In genomic region chr2:173266349-173267112, GRCm38 (mm10) we compare ENCODE assay signal across 20 mouse cellular contexts. TPM values are rescaled to one million over a fixed set of nuclear protein-coding genes. Genes with fewer than 3 reads are reported as not detected.
DNase-seq lines count a peak whose midpoint lies in the region; ATAC-seq and TF ChIP-seq lines count a peak whose summit lies in the region.
"Had no signal": no experiment of that assay in that cellular context is flagged by ENCODE, and none has a peak within 500 bp of the region (broad histone marks: within the 10 kb centered on the region; RNA-seq: fewer than 3 reads in every experiment).

No protein-coding gene starts in this region.

- 60% methylated on average over 25 of the region's 25 CpGs for WGBS in kidney, embryonic 15.5 days
- WGBS in small intestine, adult 2 months, result 21% methylated on average over 25 of the region's 25 CpGs

- peaks cover 75% of the 10 kb centered on the region for H3K4me1 ChIP-seq in kidney, embryonic 15.5 days
- H3K4me1 ChIP-seq in embryonic fibroblast, embryonic 13.5 days (ENCODE audit: control insufficient read depth, insufficient read depth, low read length), result peaks cover 61% of the 10 kb centered on the region
- H3K4me1 ChIP-seq in small intestine, adult 2 months (ENCODE audit: control insufficient read depth, insufficient read depth, insufficient read length, low read length), result peaks cover 64% of the 10 kb centered on the region
- H3K4me1 ChIP-seq: liver, embryonic 12.5 days had no signal

- peak overlapping the region; percentile 20; the same call in 1 of the 2 replicates for H3K4me2 ChIP-seq in kidney, embryonic 15.5 days
- H3K4me2 ChIP-seq: forebrain, embryonic 15.5 days; liver, embryonic 12.5 days had no signal

- no peak for DNase-seq in kidney, adult 9 months
- no peak for DNase-seq in spleen, postnatal 4 days (ENCODE audit: low spot score in 2 of 2)
- DNase-seq in right cerebral cortex, postnatal 14 days, result no peak
- DNase-seq in adrenal gland, postnatal 36 days, result no peak
- DNase-seq: adrenal gland, postnatal 25 days; embryo, embryonic 11 days; gastrocnemius, postnatal 14 days; heart, postnatal 14 days; kidney, postnatal 10 days; right cerebral cortex, postnatal 4 days; thymus, postnatal 36 days had no signal

- H3K79me3 ChIP-seq in C2C12 (ENCODE audit: low read depth), result peaks cover 80% of the 10 kb centered on the region

- peaks cover 96% of the 10 kb centered on the region for H3K79me2 ChIP-seq in C2C12 (ENCODE audit: control insufficient read depth, insufficient read depth)

- TF ChIP-seq CTCF in C2C12 (IDR thresholded peaks at IDR 0.05; ENCODE audit: control insufficient read depth, insufficient read depth, insufficient read length), result no peak
- no peak for TF ChIP-seq CTCF in embryonic fibroblast, embryonic 13.5 days (IDR thresholded peaks at IDR 0.05; ENCODE audit: borderline replicate concordance, insufficient read depth, low read length)
- no peak for TF ChIP-seq CTCF in small intestine, adult 2 months (IDR thresholded peaks at IDR 0.05; ENCODE audit: extremely low read depth, insufficient read length, insufficient replicate concordance, low read depth, low read length)

- no peak for TF ChIP-seq POLR2A in embryonic fibroblast, embryonic 13.5 days (IDR thresholded peaks at IDR 0.05; ENCODE audit: low read depth, low read length)
- TF ChIP-seq POLR2A in small intestine, adult 2 months (IDR thresholded peaks at IDR 0.05; ENCODE audit: low read depth, low read length), result no peak

- ATAC-seq in kidney, embryonic 15.5 days (replicated peaks; ENCODE audit: low FRiP score), result no peak
- ATAC-seq: forebrain, embryonic 15.5 days; liver, embryonic 12.5 days had no signal

- no peaks in the 10 kb centered on the region for H3K36me3 ChIP-seq in kidney, embryonic 15.5 days
- peaks cover 35% of the 10 kb centered on the region for H3K36me3 ChIP-seq in C2C12 (ENCODE audit: control insufficient read depth, insufficient read depth)
- no peaks in the 10 kb centered on the region for H3K36me3 ChIP-seq in small intestine, adult 2 months (ENCODE audit: control insufficient read depth, insufficient read depth, low read length)
- H3K36me3 ChIP-seq: forebrain, embryonic 15.5 days; liver, embryonic 12.5 days had no signal

- H3K4me3 ChIP-seq in kidney, embryonic 15.5 days (replicated peaks), result no peak overlapping the region
- H3K4me3 ChIP-seq in C2C12 (ENCODE audit: insufficient read depth, poor library complexity, severe bottlenecking), result peak overlapping the region; percentile 14
- no peak overlapping the region for H3K4me3 ChIP-seq in embryonic fibroblast, embryonic 13.5 days (ENCODE audit: insufficient read depth, low read length)
- peak overlapping the region; percentile 2 for H3K4me3 ChIP-seq in small intestine, adult 2 months (ENCODE audit: low read depth, low read length)
- H3K4me3 ChIP-seq: erythroblast, embryonic 14.5 days; forebrain, embryonic 15.5 days; liver, embryonic 12.5 days had no signal

- no peaks in the 10 kb centered on the region for H3K9me3 ChIP-seq in kidney, embryonic 15.5 days (replicated peaks)
- H3K9me3 ChIP-seq: forebrain, embryonic 15.5 days; liver, embryonic 12.5 days had no signal

- peak overlapping the region; percentile 55 for H3ac ChIP-seq in C2C12 (ENCODE audit: control insufficient read depth, insufficient read length, low read depth)

- no peak overlapping the region for H3K27ac ChIP-seq in kidney, embryonic 15.5 days
- H3K27ac ChIP-seq in embryonic fibroblast, embryonic 13.5 days (ENCODE audit: insufficient read depth, low read length), result peak overlapping the region; percentile 86
- H3K27ac ChIP-seq in small intestine, adult 2 months (ENCODE audit: insufficient read depth, low read depth, low read length), result peak overlapping the region; percentile 52
- H3K27ac ChIP-seq: forebrain, embryonic 15.5 days; liver, embryonic 12.5 days had no signal

- H3K27me3 ChIP-seq in kidney, embryonic 15.5 days, result no peaks in the 10 kb centered on the region; the same call in 1 of the 2 replicates
- no peaks in the 10 kb centered on the region for H3K27me3 ChIP-seq in C2C12 (ENCODE audit: control insufficient read depth, insufficient read depth, insufficient read length)
- no peaks in the 10 kb centered on the region for H3K27me3 ChIP-seq in small intestine, adult 2 months (ENCODE audit: control insufficient read depth, insufficient read depth, low read length)
- H3K27me3 ChIP-seq: forebrain, embryonic 15.5 days had no signal

- H3K9ac ChIP-seq in kidney, embryonic 15.5 days, result no peak overlapping the region
- H3K9ac ChIP-seq: forebrain, embryonic 15.5 days; liver, embryonic 12.5 days had no signal

TF ChIP-seq in C2C12, 6 proteins besides CTCF, POLR2A, EP300 and RAD21:
- TF ChIP-seq MAX (IDR thresholded peaks at IDR 0.05), result no peak
- peak; percentile 83 for TF ChIP-seq CEBPB (IDR thresholded peaks at IDR 0.05; ENCODE audit: low read depth)
- peak; percentile 43 for TF ChIP-seq MYOD1 (IDR thresholded peaks at IDR 0.05; ENCODE audit: control insufficient read depth, insufficient read length, low read depth)
- TF ChIP-seq FOSL1 (IDR thresholded peaks at IDR 0.05; ENCODE audit: insufficient read depth, low read length, poor library complexity, severe bottlenecking), result peak; percentile 93

RNA-seq across cellular contexts. Expression of gene Pmepa1, which starts 9.8 kb away (rescaled TPM):
- polyA plus RNA-seq in kidney, embryonic 15.5 days (2015; fragmentation: Nextera tagmentation; extraction: Ambion mirVana), result 4.0 and 4.5 TPM in 2 replicates
- polyA plus RNA-seq in C2C12 (2012; fragmentation: generic; extraction: Trizol), result 180 TPM
- 141 and 142 TPM in 2 replicates for polyA plus RNA-seq in embryonic fibroblast, embryonic 13.5 days (2011; ENCODE audit: insufficient read length, low read depth, missing spikeins)
- polyA plus RNA-seq in small intestine, adult 2 months (2012; rRNA removed), result 58.9 and 93.7 TPM in 2 replicates
- total RNA-seq in adrenal gland, postnatal 36 days (2021), result 10 to 100 TPM; 54.8 to 55.5 TPM
- total RNA-seq: MEL had no signal

RNA-seq across cellular contexts. Expression of gene Zbp1, which starts 47.8 kb away (rescaled TPM):
- polyA plus RNA-seq in kidney, embryonic 15.5 days (2015; fragmentation: Nextera tagmentation; extraction: Ambion mirVana), result 0.40 and 0.64 TPM in 2 replicates
- 0.08 TPM for polyA plus RNA-seq in C2C12 (2012; fragmentation: generic; extraction: Trizol)
- 2.6 and 5.6 TPM in 2 replicates for polyA plus RNA-seq in embryonic fibroblast, embryonic 13.5 days (2011; ENCODE audit: insufficient read length, low read depth, missing spikeins)
- 23.6 and 51.0 TPM in 2 replicates for polyA plus RNA-seq in small intestine, adult 2 months (2012; rRNA removed)
- 1 to 10 TPM; 1.6 to 4.9 TPM for total RNA-seq in adrenal gland, postnatal 36 days (2021)
- total RNA-seq: gastrocnemius, postnatal 14 days; left cerebral cortex, postnatal 14 days; MEL had no signal
- polyA plus RNA-seq: erythroblast, embryonic 14.5 days had no signal

Comparison
In these comparisons a context has a peak if more than half of its experiments do, and no peak if none do; other contexts are left out.
1. H3K4me3 ChIP-seq: peak in C2C12 (single experiment) and small intestine, adult 2 months (single experiment); none in kidney, embryonic 15.5 days (single experiment) and embryonic fibroblast, embryonic 13.5 days (single experiment).
2. RNA of gene Pmepa1, which starts 9.8 kb away (polyA plus RNA-seq): 180 TPM in C2C12 (single experiment), 141 to 142 TPM in embryonic fibroblast, embryonic 13.5 days and 58.9 to 93.7 TPM in small intestine, adult 2 months; 4.0 to 4.5 TPM in kidney, embryonic 15.5 days; every median in the first group is over 10 times any median in the second.